Mouse (Mus musculus): ENCODE measurements at regions not wholly inside any gene's neighbourhood (a gene's known extent, or its start where the extent isn't known, plus 50 kb on each side); places are given as distances from the start of the nearest gene placed in this dataset.

GRCm38 (mm10) chr4:73111311-73111710 lies 258.9 kb upstream of the Aldoart1 start:
- DNase-seq (ENCODE audit: extremely low spot score in 1 of 2, low spot score in 2 of 2), result peak in 1 of 2 experiments; percentile 2

More at GRCm38 (mm10) chr4:73111311-73111710, 258.9 kb upstream of the Aldoart1 start:
- intact Hi-C loops (cut with DNase I), result no loop called here

Data from left cerebral cortex, postnatal 10 days (tissue).